9 mouse cellular contexts compared by ENCODE assay signal in genomic region chr15:6320501-6320900, GRCm38 (mm10).
"Had no signal": no experiment of that assay in that cellular context is flagged by ENCODE, and none has a peak within 500 bp of the region (broad histone marks: within the 10 kb centered on the region; RNA-seq: fewer than 3 reads in every experiment).

No protein-coding gene starts in this region.

- H3K27me3 ChIP-seq: limb, embryonic 13.5 days; midbrain, embryonic 13.5 days had no signal

- H3K36me3 ChIP-seq: limb, embryonic 13.5 days; midbrain, embryonic 13.5 days had no signal

- H3K9ac ChIP-seq: limb, embryonic 13.5 days; liver, embryonic 14.5 days; midbrain, embryonic 13.5 days had no signal

- H3K4me2 ChIP-seq: limb, embryonic 13.5 days; midbrain, embryonic 13.5 days had no signal

- H3K9me3 ChIP-seq: limb, embryonic 13.5 days; midbrain, embryonic 13.5 days had no signal

- H3K27ac ChIP-seq: limb, embryonic 13.5 days; liver, embryonic 14.5 days; midbrain, embryonic 13.5 days had no signal

- ATAC-seq: intestine, embryonic 16.5 days; midbrain, embryonic 13.5 days had no signal

- H3K4me3 ChIP-seq: limb, embryonic 13.5 days; midbrain, embryonic 13.5 days had no signal

- DNase-seq: layer of hippocampus, adult 9-11 months; layer of hippocampus, postnatal 36 days; lung, adult 18-20 months; thymus, adult 2 months; thymus, postnatal 25 days had no signal

- H3K4me1 ChIP-seq: midbrain, embryonic 13.5 days had no signal
